Mouse (Mus musculus) bone marrow macrophage, adult 2 months (primary cell): ENCODE measurements around the gene Nat8f4. TPM values are rescaled to one million over a fixed set of nuclear protein-coding genes. Genes with fewer than 3 reads are reported as not detected.

ENCODE experiments used
- H3K27ac ChIP-seq: 2 replicates; pipeline ENCODE4 v1.5.1; 2012; ENCODE audit warnings: low read depth, low read length; ENCODE audit not compliant: insufficient read depth
- H3K4me1 ChIP-seq: 2 replicates; pipeline ENCODE4 v1.6.1; 2012; ENCODE audit warnings: low read length; ENCODE audit not compliant: control insufficient read depth, insufficient read depth
- H3K4me3 ChIP-seq: 2 replicates; pipeline ENCODE4 v1.5.1; 2012; ENCODE audit warnings: mild to moderate bottlenecking, low read length, moderate library complexity; ENCODE audit not compliant: insufficient read depth
- CTCF ChIP-seq: IDR thresholded peaks from 2 replicates; pipeline ENCODE4 v1.5.1; 2012; ENCODE audit warnings: low read depth, mild to moderate bottlenecking, low read length, moderate library complexity
- POLR2A ChIP-seq: IDR thresholded peaks from 2 replicates; pipeline ENCODE4 v1.6.1; 2012; ENCODE audit warnings: mild to moderate bottlenecking, low read depth, low read length, borderline replicate concordance
- polyA plus RNA-seq: library from polyadenylated mRNA; stranded (reverse); fragments of >200 nt; gene quantifications from 2 replicates; pipeline ENCODE4 v1.2.4, GENCODE M21; 2012; ENCODE audit not compliant: missing spikeins, insufficient read depth, insufficient read length

Gene Nat8f4
- polyA plus RNA-seq, 1 experiment: 0.86 TPM

- Histone ChIP-seq H3K4me1 (peaks cover 7% of the 10 kb centered on the region), H3K27ac (no peak overlapping the region), H3K4me3 (no peak overlapping the region)
- no peak for TF ChIP-seq POLR2A
- TF ChIP-seq CTCF: no peak
These were observed 43.4 kb downstream of the Nat8f4 start for GRCm38 (mm10) chr6:85861247-85861646.

GRCm38 (mm10) chr6:85856194-85856678, 48.4 kb downstream of the Nat8f4 start:
- peaks cover 7% of the 10 kb centered on the region for H3K4me1 ChIP-seq
- TF ChIP-seq POLR2A (no peak), CTCF (no peak)

GRCm38 (mm10) chr6:85853481-85853880, 51.2 kb downstream of the Nat8f4 start:
- TF ChIP-seq CTCF (no peak), POLR2A (no peak)
- Histone ChIP-seq H3K4me3 (no peak overlapping the region), H3K4me1 (no peaks in the 10 kb centered on the region), H3K27ac (no peak overlapping the region)

More at GRCm38 (mm10) chr6:85856194-85856678, 48.4 kb downstream of the Nat8f4 start:
- Histone ChIP-seq H3K27ac (no peak overlapping the region), H3K4me3 (no peak overlapping the region)

GRCm38 (mm10) chr6:85851062-85851773, 53.5 kb downstream of the Nat8f4 start:
- Histone ChIP-seq H3K4me1 (no peaks in the 10 kb centered on the region), H3K27ac (no peak overlapping the region), H3K4me3 (no peak overlapping the region)
- TF ChIP-seq POLR2A (no peak), CTCF (no peak)

GRCm38 (mm10) chr6:85849240-85849639, 55.4 kb downstream of the Nat8f4 start:
- no peaks in the 10 kb centered on the region for H3K4me1 ChIP-seq
- H3K4me3 ChIP-seq: no peak overlapping the region

More at GRCm38 (mm10) chr6:85849240-85849639, 55.4 kb downstream of the Nat8f4 start:
- TF ChIP-seq POLR2A (no peak), CTCF (no peak)
- no peak overlapping the region for H3K27ac ChIP-seq

Other genes with a start within 250 kb of the Nat8f4 start
- not detected in 2 replicates for gene Nat8f7, start 191.7 kb downstream of the Nat8f4 start, polyA plus RNA-seq
- gene Nat8f3, start 139.1 kb downstream of the Nat8f4 start, polyA plus RNA-seq: not detected in 2 replicates
- gene Nat8f6, start 83.9 kb downstream of the Nat8f4 start, polyA plus RNA-seq: not detected in 2 replicates
- gene Nat8f5, start 83.9 kb downstream of the Nat8f4 start, polyA plus RNA-seq: not detected in 2 replicates
- not detected in 2 replicates for gene Nat8, start 72.8 kb downstream of the Nat8f4 start, polyA plus RNA-seq
- gene Nat8f2, start 35.7 kb downstream of the Nat8f4 start, polyA plus RNA-seq: not detected in 2 replicates
- 21.2 and 25.9 TPM in 2 replicates for gene Tprkb, start 7.0 kb upstream of the Nat8f4 start, polyA plus RNA-seq
- 3.9 and 9.7 TPM in 2 replicates for gene Nat8f1, start 10.8 kb upstream of the Nat8f4 start, polyA plus RNA-seq
- gene Dusp11, start 56.8 kb upstream of the Nat8f4 start, polyA plus RNA-seq: 105 and 108 TPM in 2 replicates
- not detected in 2 replicates for gene Figla, start 111.3 kb upstream of the Nat8f4 start, polyA plus RNA-seq
- not detected in 2 replicates for gene Add2, start 123.8 kb upstream of the Nat8f4 start, polyA plus RNA-seq